Mouse (Mus musculus) kidney, adult 2 months (tissue): Measurements from ENCODE around the gene Epn2.

Experiments
- CTCF ChIP-seq: fragments of 200-500 bp; conservative IDR thresholded peaks from 2 replicates; pipeline ENCODE4 v1.5.1; 2011; ENCODE audit warnings: low read depth, mild to moderate bottlenecking, control low read depth, low read length, moderate library complexity, mixed read lengths; ENCODE audit not compliant: insufficient read depth, insufficient read length
- POLR2A ChIP-seq: fragments of 200-500 bp; IDR thresholded peaks from one replicate; pipeline ENCODE4 v1.6.1; 2011; ENCODE audit warnings: low read depth, low read length, control low read depth

- TF ChIP-seq CTCF (no peak), POLR2A (no peak)
Observed at GRCm38 (mm10) chr11:61489085-61489484, 90.4 kb downstream of the Epn2 start.
